26 mouse cellular contexts compared by ENCODE assay signal in genomic region chr11:79364956-79365355, GRCm38 (mm10).
"Had no signal": no experiment of that assay in that cellular context is flagged by ENCODE, and none has a peak within 500 bp of the region (broad histone marks: within the 10 kb centered on the region; RNA-seq: fewer than 3 reads in every experiment).

No protein-coding gene starts in this region.

- H3K9me3 ChIP-seq: heart, embryonic 10.5 days; hindbrain, embryonic 12.5 days; intestine, embryonic 15.5 days; limb, embryonic 15.5 days; liver, embryonic 12.5 days had no signal

- ATAC-seq: hindbrain, embryonic 16.5 days; inflammation-experienced regulatory T-cells, adult 6 months; intestine, embryonic 15.5 days; intestine, postnatal 0 days; liver, embryonic 12.5 days had no signal

- DNase-seq: gastrocnemius, adult 2 months; gastrocnemius, postnatal 10 days; gastrocnemius, postnatal 25 days; heart, adult 18-20 months; heart, postnatal 10 days; heart, postnatal 4 days; kidney, adult 18-20 months; kidney, adult 8-10 months; kidney, postnatal 10 days; kidney, postnatal 25 days; kidney, postnatal 4 days; left cerebral cortex, postnatal 4 days had no signal

- H3K4me3 ChIP-seq: gastrocnemius, adult 2 months; heart, embryonic 10.5 days; hindbrain, embryonic 10.5 days; hindbrain, embryonic 12.5 days; intestine, embryonic 15.5 days; layer of hippocampus, adult 2 months; left cerebral cortex, adult 2 months; limb, embryonic 13.5 days; limb, embryonic 15.5 days; liver, embryonic 12.5 days had no signal

- H3K27me3 ChIP-seq: hindbrain, embryonic 12.5 days; intestine, embryonic 15.5 days; limb, embryonic 13.5 days; limb, embryonic 15.5 days; liver, embryonic 12.5 days had no signal

- H3K4me2 ChIP-seq: hindbrain, embryonic 12.5 days; hindbrain, embryonic 14.5 days; intestine, embryonic 15.5 days; limb, embryonic 13.5 days; limb, embryonic 15.5 days; liver, embryonic 12.5 days had no signal

- H3K36me3 ChIP-seq: heart, embryonic 10.5 days; intestine, embryonic 15.5 days; limb, embryonic 13.5 days; limb, embryonic 15.5 days; liver, embryonic 12.5 days had no signal

- H3K9ac ChIP-seq: hindbrain, embryonic 12.5 days; hindbrain, embryonic 14.5 days; intestine, embryonic 15.5 days; limb, embryonic 13.5 days; limb, embryonic 15.5 days; liver, embryonic 12.5 days; liver, embryonic 14.5 days had no signal

- H3K27ac ChIP-seq: gastrocnemius, adult 2 months; heart, embryonic 10.5 days; hindbrain, embryonic 10.5 days; hindbrain, embryonic 12.5 days; hindbrain, embryonic 14.5 days; intestine, embryonic 15.5 days; layer of hippocampus, adult 2 months; left cerebral cortex, adult 2 months; limb, embryonic 13.5 days; limb, embryonic 15.5 days; liver, embryonic 12.5 days; liver, embryonic 14.5 days had no signal
